ENCODE assay signal across 15 mouse cellular contexts in genomic region chr6:100192691-100193229, GRCm38 (mm10).
A peak's percentile ranks its signal among the peaks of the same experiment; 100 is the strongest.
DNase-seq lines count a peak whose midpoint lies in the region; ATAC-seq lines count a peak whose summit lies in the region.
"Had no signal": no experiment of that assay in that cellular context is flagged by ENCODE, and none has a peak within 500 bp of the region (broad histone marks: within the 10 kb centered on the region; RNA-seq: fewer than 3 reads in every experiment).

No protein-coding gene starts in this region.

- H3K4me3 ChIP-seq in heart, embryonic 16.5 days (ENCODE audit: low read length) = no peak overlapping the region
- no peak overlapping the region for H3K4me3 ChIP-seq in heart, embryonic 11.5 days (ENCODE audit: low read depth, low read length)
- no peak overlapping the region for H3K4me3 ChIP-seq in lung, embryonic 15.5 days
- no peak overlapping the region for H3K4me3 ChIP-seq in stomach, embryonic 15.5 days (replicated peaks)
- H3K4me3 ChIP-seq: hindbrain, embryonic 13.5 days; megakaryocyte, embryonic 14.5 days had no signal

- H3K27me3 ChIP-seq in heart, embryonic 16.5 days (ENCODE audit: control insufficient read depth, insufficient read depth, low read length) = no peaks in the 10 kb centered on the region
- 0 out of 2 replicates have a peak, but pooled peaks cover 2% of the 10 kb centered on the region for H3K27me3 ChIP-seq in heart, embryonic 11.5 days (ENCODE audit: control insufficient read depth, insufficient read depth, low read length)
- H3K27me3 ChIP-seq in lung, embryonic 15.5 days = no peaks in the 10 kb centered on the region
- H3K27me3 ChIP-seq in stomach, embryonic 15.5 days (replicated peaks) = 0 out of 2 replicates have a peak, but pooled peaks cover 4% of the 10 kb centered on the region

- peaks cover 38% of the 10 kb centered on the region for H3K4me1 ChIP-seq in heart, embryonic 16.5 days (ENCODE audit: control insufficient read depth, insufficient read depth, low read length)
- H3K4me1 ChIP-seq in heart, embryonic 11.5 days (ENCODE audit: control insufficient read depth, insufficient read depth, low read length) = peaks cover 47% of the 10 kb centered on the region
- H3K4me1 ChIP-seq in lung, embryonic 15.5 days = peaks cover 62% of the 10 kb centered on the region
- H3K4me1 ChIP-seq in stomach, embryonic 15.5 days = peaks cover 29% of the 10 kb centered on the region

- H3K36me3 ChIP-seq in heart, embryonic 16.5 days (ENCODE audit: control insufficient read depth, insufficient read depth) = no peaks in the 10 kb centered on the region
- no peaks in the 10 kb centered on the region for H3K36me3 ChIP-seq in heart, embryonic 11.5 days (ENCODE audit: control insufficient read depth, insufficient read depth, low read length)
- no peaks in the 10 kb centered on the region for H3K36me3 ChIP-seq in lung, embryonic 15.5 days
- H3K36me3 ChIP-seq in stomach, embryonic 15.5 days = no peaks in the 10 kb centered on the region
- H3K36me3 ChIP-seq: hindbrain, embryonic 13.5 days had no signal

- no peak overlapping the region for H3K4me2 ChIP-seq in heart, embryonic 16.5 days (ENCODE audit: low read depth, low read length)
- H3K4me2 ChIP-seq in heart, embryonic 11.5 days = no peak overlapping the region
- no peak overlapping the region for H3K4me2 ChIP-seq in lung, embryonic 15.5 days
- no peak overlapping the region for H3K4me2 ChIP-seq in stomach, embryonic 15.5 days
- H3K4me2 ChIP-seq: hindbrain, embryonic 13.5 days had no signal

- WGBS in heart, embryonic 16.5 days = 59% methylated on average over 4 of the region's 4 CpGs
- 58% methylated on average over 4 of the region's 4 CpGs for WGBS in heart, embryonic 11.5 days (ENCODE audit: insufficient replicate concordance)
- 63% methylated on average over 4 of the region's 4 CpGs for WGBS in lung, embryonic 15.5 days
- 40% methylated on average over 4 of the region's 4 CpGs for WGBS in stomach, embryonic 15.5 days

- H3K9ac ChIP-seq in heart, embryonic 16.5 days (ENCODE audit: low read length) = no peak overlapping the region
- no peak overlapping the region for H3K9ac ChIP-seq in heart, embryonic 11.5 days (ENCODE audit: low read depth, low read length)
- no peak overlapping the region for H3K9ac ChIP-seq in lung, embryonic 15.5 days
- H3K9ac ChIP-seq in stomach, embryonic 15.5 days = no peak overlapping the region
- H3K9ac ChIP-seq: hindbrain, embryonic 13.5 days; liver, embryonic 14.5 days had no signal

- no peaks in the 10 kb centered on the region for H3K9me3 ChIP-seq in heart, embryonic 16.5 days (replicated peaks; ENCODE audit: control insufficient read depth, low read length)
- H3K9me3 ChIP-seq in heart, embryonic 11.5 days (replicated peaks; ENCODE audit: control insufficient read depth, low read length) = no peaks in the 10 kb centered on the region
- no peaks in the 10 kb centered on the region for H3K9me3 ChIP-seq in lung, embryonic 15.5 days
- H3K9me3 ChIP-seq in stomach, embryonic 15.5 days = no peaks in the 10 kb centered on the region
- H3K9me3 ChIP-seq: hindbrain, embryonic 13.5 days; megakaryocyte, embryonic 14.5 days had no signal

- intact Hi-C loops in left cerebral cortex, postnatal 14 days (cut with DNase I) = no loop called here

- DNase-seq in lung, postnatal 10 days = no peak
- no peak for DNase-seq in left cerebral cortex, postnatal 14 days (ENCODE audit: low spot score in 2 of 2)
- DNase-seq: cerebellum, postnatal 14 days; heart, adult 11 months; kidney, postnatal 36 days had no signal

- peak overlapping the region; percentile 37; the same call in 1 of the 2 replicates for H3K27ac ChIP-seq in heart, embryonic 16.5 days (ENCODE audit: low read length)
- no peak overlapping the region for H3K27ac ChIP-seq in heart, embryonic 11.5 days (ENCODE audit: low read depth, low read length)
- H3K27ac ChIP-seq in lung, embryonic 15.5 days = peak overlapping the region; percentile 65
- peak overlapping the region; percentile 51 for H3K27ac ChIP-seq in stomach, embryonic 15.5 days
- H3K27ac ChIP-seq: hindbrain, embryonic 13.5 days; liver, embryonic 14.5 days had no signal

- ATAC-seq in heart, embryonic 16.5 days (replicated peaks; ENCODE audit: extremely low read depth, insufficient read depth, low FRiP score) = no peak
- no peak for ATAC-seq in heart, embryonic 11.5 days (replicated peaks; ENCODE audit: insufficient number of reproducible peaks, low FRiP score, low TSS enrichment)
- ATAC-seq in lung, embryonic 15.5 days (ENCODE audit: borderline replicate concordance, extremely low read depth, low FRiP score, low TSS enrichment) = no peak
- peak; percentile 57 for ATAC-seq in granulocyte monocyte progenitor cell, adult 5-6 weeks (replicated peaks; ENCODE audit: poor library complexity, severe bottlenecking)
- ATAC-seq in stomach, embryonic 15.5 days (ENCODE audit: insufficient read depth, low FRiP score, low read depth) = no peak
- no peak for ATAC-seq in erythroid progenitor cell, adult 5-6 weeks (replicated peaks; ENCODE audit: low FRiP score, poor library complexity, severe bottlenecking)
- ATAC-seq: CD4-positive, CD25-positive, alpha-beta regulatory T cell, adult 4 months had no signal
